Mouse (Mus musculus): ENCODE data around the gene Lamp2.
"Not testable (repeated sequence)": the region's sequence is repeated elsewhere in the genome, so short reads cannot be mapped to it uniquely, and the experiment has no call there.

The Lamp2 gene

DNA sequence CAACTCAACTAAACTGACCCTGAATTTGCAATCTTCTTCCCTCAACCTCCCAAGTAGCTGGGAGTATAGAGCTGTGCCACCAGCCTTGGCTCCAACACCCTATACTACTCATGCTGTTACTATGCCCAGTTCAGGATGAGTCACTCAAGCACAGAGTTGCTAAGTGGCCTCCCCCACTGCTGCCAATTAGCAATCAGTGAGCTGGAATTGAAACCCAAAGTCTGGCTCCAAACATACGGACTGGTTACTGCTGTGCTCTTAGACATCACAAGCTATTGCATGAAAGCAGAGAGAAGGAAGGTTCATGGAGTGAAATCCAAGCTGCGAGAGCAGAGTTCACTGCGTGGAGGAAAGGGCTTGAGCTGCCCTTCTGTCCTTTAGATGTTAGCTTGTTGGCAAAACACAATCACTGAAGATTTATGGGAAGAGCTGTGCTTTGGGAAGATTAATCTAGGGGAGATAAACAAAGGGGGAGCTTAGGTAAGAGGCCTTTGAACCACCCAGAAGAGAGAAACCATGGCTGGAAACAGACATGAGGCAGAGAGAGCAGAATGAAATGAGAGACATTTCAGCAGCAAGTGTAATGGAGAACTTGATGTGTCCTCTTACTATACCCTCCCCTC is 27.3 kb downstream of the Lamp2 start:
- DNase-seq (ENCODE audit: low read depth, low spot score) = no peak

DNA sequence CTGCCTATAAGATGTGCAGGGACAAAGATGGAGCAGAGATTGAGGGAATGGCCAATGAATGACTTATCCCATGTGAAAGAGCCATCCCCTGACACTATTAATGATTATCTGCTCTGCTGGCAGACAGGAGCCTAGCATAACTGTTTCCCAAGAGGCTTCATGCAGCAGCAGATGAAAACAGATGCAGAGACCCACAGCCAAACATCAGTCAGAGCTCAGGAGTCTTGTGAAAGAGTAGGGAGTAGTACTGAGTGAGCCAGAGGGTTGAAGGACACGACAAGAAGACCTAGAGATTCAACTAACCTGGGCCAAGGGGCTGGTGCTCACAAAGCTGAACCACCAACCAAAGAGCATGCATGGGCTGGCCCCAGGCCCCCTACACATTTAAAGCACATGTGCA is 30.2 kb downstream of the Lamp2 start:
- no peak for DNase-seq (ENCODE audit: low read depth, low spot score)

DNA sequence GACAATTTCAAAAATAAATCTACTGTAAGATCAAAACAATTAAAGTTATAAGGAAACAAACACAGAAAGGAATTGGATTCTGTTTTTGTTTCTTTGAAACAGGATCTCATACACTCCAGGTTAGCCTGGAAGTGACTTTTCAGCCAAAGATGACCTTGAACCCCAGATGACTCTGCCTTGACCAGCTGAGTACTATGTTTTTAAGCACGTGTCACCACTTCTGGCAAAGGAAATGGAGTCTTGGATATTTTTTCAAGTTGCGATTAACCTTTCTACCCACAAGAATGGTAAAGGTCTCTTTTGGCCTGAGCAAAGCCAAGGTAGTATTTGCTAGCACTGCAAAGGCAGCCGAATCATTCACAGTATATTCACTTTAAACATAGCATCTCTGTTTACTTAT is 33.2 kb downstream of the Lamp2 start:
- DNase-seq (ENCODE audit: low read depth, low spot score) = no peak

DNA sequence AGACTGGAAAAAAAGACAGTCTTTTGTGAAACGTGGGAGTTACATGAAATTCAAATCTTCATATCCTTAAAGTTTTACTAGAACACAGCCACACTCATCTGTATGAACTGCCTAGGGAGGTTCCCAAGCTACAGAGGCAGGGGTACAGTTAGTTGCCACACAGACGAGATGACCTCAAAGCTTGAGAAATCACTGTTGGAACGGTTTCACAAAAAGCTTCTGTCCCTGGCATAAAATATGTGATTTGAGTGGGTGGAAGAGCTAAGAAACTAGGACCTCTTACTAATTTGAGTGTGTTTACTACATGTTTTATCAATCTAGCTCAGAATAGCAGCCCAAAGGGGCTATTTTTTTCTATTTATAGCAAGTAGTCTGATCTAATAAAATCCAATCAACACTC is 33.9 kb downstream of the Lamp2 start:
- no peak for DNase-seq (ENCODE audit: low read depth, low spot score)

DNA sequence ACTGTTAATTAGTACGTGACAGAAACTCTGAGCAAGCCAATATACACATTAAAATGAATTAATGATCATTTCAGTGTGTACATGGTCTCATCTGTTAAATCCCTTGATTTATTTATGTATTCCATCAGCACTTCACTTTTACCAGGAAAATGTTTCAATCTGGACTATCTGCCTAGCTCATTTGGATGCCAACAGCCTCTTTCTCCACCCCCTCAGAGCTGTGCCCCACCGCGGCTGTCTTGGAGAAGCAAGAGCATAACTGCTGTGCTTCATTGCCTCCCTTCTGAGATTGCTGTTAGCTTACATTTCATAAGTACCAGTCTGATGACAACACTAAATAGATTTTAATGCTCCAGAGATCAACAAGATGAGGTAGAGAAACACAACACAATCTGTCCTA is 52.4 kb downstream of the Lamp2 start:
- DNase-seq (ENCODE audit: low read depth, low spot score) = no peak

DNA sequence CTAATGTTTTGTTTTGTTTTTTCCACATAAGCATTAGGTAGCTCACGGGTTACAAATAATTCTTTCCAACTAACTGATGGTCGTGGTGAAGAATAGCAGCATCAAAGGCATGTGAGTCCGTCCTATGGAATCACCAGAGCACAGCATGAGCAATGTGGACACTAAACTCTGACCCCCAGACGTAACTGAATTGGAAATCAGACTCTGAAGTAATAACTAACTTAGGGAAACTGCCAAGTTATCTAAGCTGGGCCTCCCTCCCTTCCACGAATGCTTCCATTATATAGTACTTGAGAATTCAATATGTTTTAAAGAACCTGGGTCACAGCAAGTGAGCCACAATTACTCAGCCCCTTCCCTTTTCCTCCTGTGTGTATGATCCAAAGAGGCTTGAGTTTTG is 53.3 kb downstream of the Lamp2 start:
- DNase-seq (ENCODE audit: low read depth, low spot score) = no peak

DNA sequence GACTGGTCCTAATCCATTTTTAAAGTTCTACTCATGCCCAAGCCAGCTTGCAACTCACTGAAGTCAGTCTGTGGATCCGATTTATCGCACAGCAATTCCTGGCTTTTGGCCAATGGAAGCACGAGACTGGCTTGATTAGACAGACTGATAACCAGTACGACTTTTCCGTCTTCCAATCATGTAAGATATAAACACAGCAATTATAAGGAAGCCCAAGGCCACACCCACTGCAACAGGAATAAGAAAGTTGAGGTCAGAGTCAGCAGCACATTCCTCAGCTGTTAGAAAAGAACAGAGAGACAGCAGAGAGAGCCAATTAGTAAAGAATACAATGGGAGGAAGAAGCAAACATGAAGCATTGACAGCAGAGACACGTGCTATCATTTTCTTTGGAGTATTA is 54.2 kb downstream of the Lamp2 start:
- DNase-seq (ENCODE audit: low read depth, low spot score) = no peak

DNA sequence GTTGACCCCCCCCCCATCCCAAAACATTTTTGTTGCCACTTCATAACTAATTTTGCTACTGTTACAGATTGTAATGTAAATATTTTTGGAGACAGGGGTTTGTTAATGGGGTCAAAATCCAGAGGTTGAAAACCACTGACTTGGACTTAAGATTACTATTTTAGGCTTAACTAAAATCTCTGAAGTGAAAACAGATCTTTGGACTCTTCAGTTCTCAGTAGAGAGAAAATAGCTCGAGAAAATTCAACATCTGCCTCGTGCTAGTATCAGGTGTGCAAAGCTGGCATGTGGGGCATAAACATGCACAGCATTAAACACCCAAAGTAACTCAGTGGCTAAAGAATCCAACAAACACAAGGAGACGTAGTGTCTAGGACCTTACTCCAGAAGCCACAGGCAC is 55.6 kb downstream of the Lamp2 start:
- DNase-seq (ENCODE audit: low read depth, low spot score) = no peak

DNA sequence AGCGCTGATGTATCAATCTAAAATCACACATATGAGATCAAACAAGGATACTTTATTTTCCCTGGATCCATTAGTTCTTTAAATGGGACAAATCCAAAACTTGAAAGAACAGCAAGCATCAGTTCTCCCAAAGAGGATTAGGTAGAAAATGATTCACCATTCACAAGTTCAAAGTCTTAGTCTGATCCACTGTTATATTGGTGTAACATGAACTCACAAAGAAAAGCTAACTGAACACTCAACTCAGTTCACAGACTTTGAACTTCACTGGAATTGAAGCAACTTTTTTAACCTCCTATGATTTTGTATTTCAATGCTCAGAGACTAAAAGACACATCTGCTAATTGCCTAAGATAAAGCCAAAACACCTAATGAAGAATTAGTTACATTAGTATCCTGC is 56.6 kb downstream of the Lamp2 start:
- DNase-seq (ENCODE audit: low read depth, low spot score) = no peak

DNA sequence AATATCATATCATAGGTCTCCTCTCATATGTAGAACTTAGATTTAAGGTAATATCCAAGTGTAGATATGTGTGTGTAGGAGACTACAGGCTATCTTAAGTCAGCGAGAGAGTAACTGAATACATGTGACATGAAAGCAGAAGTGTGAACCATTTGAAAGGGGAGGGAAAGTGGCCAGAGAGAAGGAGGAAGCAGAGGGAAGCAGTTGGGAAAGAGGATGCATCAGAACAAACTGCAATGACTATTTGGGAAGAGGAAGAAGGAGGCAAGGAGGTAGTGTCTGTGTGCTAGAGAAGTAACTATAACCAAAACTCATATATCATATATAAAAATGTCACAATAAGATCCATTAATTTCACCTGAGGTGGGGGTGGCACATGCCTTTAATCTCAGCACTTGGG is 83.1 kb downstream of the Lamp2 start:
- not testable (repeated sequence) for DNase-seq (ENCODE audit: low read depth, low spot score)

DNA sequence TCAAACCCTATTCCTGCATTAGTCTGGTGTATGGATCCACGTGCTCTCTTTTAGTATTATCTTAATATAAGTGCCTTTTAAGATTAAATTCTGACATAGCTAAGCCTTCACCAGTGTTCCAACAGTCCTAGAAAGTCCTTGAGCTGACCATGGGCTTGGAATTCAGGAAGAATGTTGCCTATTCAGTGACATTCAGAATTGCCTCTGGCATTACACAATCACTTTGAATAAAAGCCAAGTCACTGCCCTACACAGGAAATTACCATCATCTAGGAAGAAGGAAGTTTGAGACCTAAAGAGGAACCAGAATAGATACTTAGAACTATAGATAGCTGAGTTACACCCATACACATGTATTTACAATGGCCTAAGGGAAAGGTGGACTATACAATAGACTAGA is 91.6 kb downstream of the Lamp2 start:
- DNase-seq (ENCODE audit: low read depth, low spot score) = not testable (repeated sequence)

DNA sequence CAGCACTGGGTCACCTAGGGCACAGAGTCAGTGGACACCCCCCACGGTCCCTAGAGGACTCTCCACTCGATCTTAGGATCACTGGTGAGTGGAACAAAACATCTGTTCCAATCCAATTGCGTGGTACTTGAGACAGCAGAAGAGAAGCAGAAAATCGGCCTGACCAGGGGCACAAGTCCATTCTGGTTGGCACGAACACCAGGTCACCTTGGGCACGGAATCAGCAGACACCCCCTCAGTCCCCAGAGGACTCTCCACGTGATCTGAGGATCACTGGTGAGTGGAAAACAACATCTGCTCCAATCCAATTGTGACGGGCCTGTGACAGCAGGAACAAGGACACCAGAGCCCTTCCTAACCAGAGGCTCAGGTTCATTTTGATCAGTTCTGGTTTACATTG is 94.2 kb downstream of the Lamp2 start:
- DNase-seq (ENCODE audit: low read depth, low spot score) = no peak
